19 mouse cellular contexts compared by ENCODE assay signal in genomic region chr6:102120003-102120402, GRCm38 (mm10).
A peak's percentile ranks its signal among the peaks of the same experiment; 100 is the strongest.
DNase-seq lines count a peak whose midpoint lies in the region; ATAC-seq and TF ChIP-seq lines count a peak whose summit lies in the region.
"Had no signal": no experiment of that assay in that cellular context is flagged by ENCODE, and none has a peak within 500 bp of the region (broad histone marks: within the 10 kb centered on the region; RNA-seq: fewer than 3 reads in every experiment).

No protein-coding gene starts in this region.

- in situ Hi-C loops in Patski (cut with MboI; ENCODE audit: low pct_unique_long_range_greater_than_20kb), result loop anchor here (25.0 kb wide), 1 partner anchor 783 kb away; no protein-coding TSS in a partner anchor

- peak overlapping the region; percentile 79 to 86 for H3K27ac ChIP-seq in heart, embryonic 14.5 days (replicated peaks in 1 of 2; ENCODE audit: control insufficient read depth in 1 of 2, insufficient read depth in 1 of 2, low read depth in 2 of 2, low read length in 2 of 2)
- H3K27ac ChIP-seq: embryonic facial prominence, embryonic 13.5 days; forebrain, embryonic 12.5 days; hindbrain, embryonic 10.5 days; hindbrain, embryonic 14.5 days; intestine, embryonic 15.5 days had no signal

- no peak overlapping the region for H3K4me2 ChIP-seq in heart, embryonic 14.5 days (ENCODE audit: low read length)
- H3K4me2 ChIP-seq: embryonic facial prominence, embryonic 13.5 days; forebrain, embryonic 12.5 days; hindbrain, embryonic 14.5 days; intestine, embryonic 15.5 days had no signal

- peaks cover 0 to 7% of the 10 kb centered on the region in 2 experiments; a peak in 2 of 4 replicates for H3K4me1 ChIP-seq in heart, embryonic 14.5 days (ENCODE audit: control insufficient read depth in 2 of 2, insufficient read depth in 2 of 2, low read length in 2 of 2)
- H3K4me1 ChIP-seq: embryonic facial prominence, embryonic 13.5 days; forebrain, embryonic 12.5 days; hindbrain, embryonic 10.5 days; intestine, embryonic 15.5 days had no signal

- CTCF ChIA-PET in Patski (lab: Charles Lee), result no interaction called here

- DNase-seq in heart, adult 8-10 months (ENCODE audit: low spot score), result peak; percentile 28
- DNase-seq in heart, postnatal 14 days, result no peak
- peak; percentile 43 for DNase-seq in Patski (ENCODE audit: low read depth, low spot score)
- peak; percentile 37 to 54 for DNase-seq in heart, postnatal 10 days
- no peak for DNase-seq in kidney, postnatal 10 days
- DNase-seq in embryo, embryonic 9.5 days (ENCODE audit: extremely low spot score), result no peak
- DNase-seq: adrenal gland, postnatal 14 days; cerebellum, adult 11-12 months; cerebellum, adult 9-10 months; cerebellum, postnatal 25 days; gastrocnemius, postnatal 10 days; kidney, adult 18-20 months had no signal

- no peaks in the 10 kb centered on the region for H3K27me3 ChIP-seq in Patski
- no peaks in the 10 kb centered on the region for H3K27me3 ChIP-seq in heart, embryonic 14.5 days (ENCODE audit: control insufficient read depth, insufficient read depth, low read length)
- H3K27me3 ChIP-seq: embryonic facial prominence, embryonic 13.5 days; forebrain, embryonic 12.5 days; intestine, embryonic 15.5 days had no signal

- peak; percentile 14 for TF ChIP-seq CTCF in Patski (IDR thresholded peaks at IDR 0.05)

- H3K36me3 ChIP-seq in heart, embryonic 14.5 days (ENCODE audit: control insufficient read depth, insufficient read depth, low read length), result no peaks in the 10 kb centered on the region
- H3K36me3 ChIP-seq: embryonic facial prominence, embryonic 13.5 days; forebrain, embryonic 12.5 days; hindbrain, embryonic 10.5 days; intestine, embryonic 15.5 days had no signal

- no peaks in the 10 kb centered on the region for H3K9me3 ChIP-seq in heart, embryonic 14.5 days (ENCODE audit: control insufficient read depth, low read length)
- H3K9me3 ChIP-seq: embryonic facial prominence, embryonic 13.5 days; forebrain, embryonic 12.5 days; hindbrain, embryonic 10.5 days; intestine, embryonic 15.5 days had no signal

- intact Hi-C loops in heart, postnatal 14 days (cut with DNase I), result no loop called here
- intact Hi-C loops in heart, postnatal 10 days (cut with DNase I), result no loop called here

- no peak overlapping the region for H3K4me3 ChIP-seq in heart, embryonic 14.5 days (ENCODE audit: control insufficient read depth in 1 of 2, insufficient read depth in 1 of 2, low read depth in 1 of 2, low read length in 2 of 2)
- H3K4me3 ChIP-seq: embryonic facial prominence, embryonic 13.5 days; forebrain, embryonic 12.5 days; hindbrain, embryonic 10.5 days; intestine, embryonic 15.5 days had no signal

- no peak overlapping the region for H3K9ac ChIP-seq in heart, embryonic 14.5 days (ENCODE audit: low read length)
- H3K9ac ChIP-seq: embryonic facial prominence, embryonic 13.5 days; forebrain, embryonic 12.5 days; hindbrain, embryonic 14.5 days; intestine, embryonic 15.5 days had no signal

- POLR2A ChIA-PET in Patski (lab: Charles Lee), result interaction anchor here (0.7 kb wide), 1 partner anchor 902 kb away, joined by 3 read pairs; no protein-coding TSS in a partner anchor

- ATAC-seq in Patski, result peak; percentile 98
- ATAC-seq in heart, embryonic 14.5 days (ENCODE audit: insufficient number of reproducible peaks, insufficient read depth, low FRiP score, low read depth), result peak; percentile 81
- ATAC-seq: forebrain, embryonic 16.5 days; intestine, embryonic 15.5 days had no signal

- WGBS in heart, embryonic 14.5 days, result 20% methylated on average over 2 of the region's 2 CpGs

Comparison
In these comparisons a context has a peak if more than half of its experiments do, and no peak if none do; other contexts are left out.
1. DNase-seq: peak in heart, adult 8-10 months (single experiment), Patski (single experiment) and heart, postnatal 10 days (2 of 2); none in heart, postnatal 14 days (0 of 2), kidney, postnatal 10 days (single experiment) and embryo, embryonic 9.5 days (single experiment).